Mouse (Mus musculus) kidney, postnatal 0 days (tissue): ENCODE results near the gene Kcnb1. TPM values are rescaled to one million over a fixed set of nuclear protein-coding genes. Genes with fewer than 3 reads are reported as not detected.

Experiments used
- ATAC-seq: fragments of 200-750 bp; cut with Nextera tagmentation; replicated peaks from 2 replicates; pipeline ENCODE4 v1.8.0; 2017; ENCODE audit warnings: low read depth, moderate number of reproducible peaks, moderate TSS enrichment, moderate library complexity; ENCODE audit not compliant: low FRiP score
- DNase-seq: peaks from one replicate; pipeline ENCODE4 v3.0.0-alpha.2; 2016; ENCODE audit warnings: low spot score
- H3K27ac ChIP-seq: fragments of 300-500 bp; sonication (generic); 2 replicates; pipeline ENCODE4 v1.5.1; 2014; ENCODE audit warnings: mild to moderate bottlenecking
- H3K27me3 ChIP-seq: fragments of 300-500 bp; sonication (generic); 2 replicates; pipeline ENCODE4 v1.6.1; 2014; ENCODE audit warnings: low read length, mixed read lengths; ENCODE audit not compliant: insufficient read depth
- H3K36me3 ChIP-seq: fragments of 300-500 bp; sonication (generic); 2 replicates; pipeline ENCODE4 v1.6.1; 2014; ENCODE audit warnings: low read length, mixed read lengths; ENCODE audit not compliant: insufficient read depth
- H3K4me1 ChIP-seq: fragments of 300-500 bp; sonication (generic); replicated peaks from 2 replicates; pipeline ENCODE4 v1.6.1; 2014; ENCODE audit warnings: antibody characterized with exemption, low read length, mixed read lengths; ENCODE audit not compliant: insufficient read depth
- H3K4me2 ChIP-seq: fragments of 300-500 bp; sonication (generic); 2 replicates; pipeline ENCODE4 v1.6.1; 2014; ENCODE audit warnings: mild to moderate bottlenecking, low read length, moderate library complexity, mixed read lengths
- H3K4me3 ChIP-seq: fragments of 300-500 bp; sonication (generic); replicated peaks from 2 replicates; pipeline ENCODE4 v1.5.1; 2014; ENCODE audit warnings: low read depth, low read length
- H3K9ac ChIP-seq: fragments of 300-500 bp; sonication (generic); 2 replicates; pipeline ENCODE4 v1.6.1; 2014; ENCODE audit warnings: low read depth, low read length
- H3K9me3 ChIP-seq: fragments of 300-500 bp; sonication (generic); replicated peaks from 2 replicates; pipeline ENCODE4 v1.6.1; 2016; ENCODE audit warnings: low read length, inconsistent platforms, mixed read lengths
- CTCF ChIP-seq: IDR thresholded peaks from 2 replicates; pipeline ENCODE4 v1.5.1; 2016; ENCODE audit warnings: antibody characterized with exemption, low read depth, mild to moderate bottlenecking, moderate library complexity
- WGBS: fragments of 180-500 bp; shearing (Covaris S2); extraction: QIAGEN DNeasy Blood & Tissue Kit; methylation state at CpG from one replicate; pipeline ENCODE4 v1.1.7; 2014; 5-methylcytosine and 5-hydroxymethylcytosine counted together
- polyA plus RNA-seq: library from polyadenylated mRNA; unstranded; fragments of >200 nt; fragmentation: Nextera tagmentation; extraction: Ambion mirVana; gene quantifications from 2 replicates; pipeline ENCODE4 v1.2.1, GENCODE M21; 2015

The Kcnb1 gene
- polyA plus RNA-seq, 1 experiment from 2014 or later, result 1.4 TPM

GRCm38 (mm10) chr2:167163134-167163533, 26.8 kb downstream of the Kcnb1 start:
- no peak overlapping the region for H3K4me3 ChIP-seq
- no peak overlapping the region for H3K27ac ChIP-seq
- H3K9ac ChIP-seq, result no peak overlapping the region
- H3K4me2 ChIP-seq, result no peak overlapping the region
- no peaks in the 10 kb centered on the region for H3K9me3 ChIP-seq
- H3K27me3 ChIP-seq, result no peaks in the 10 kb centered on the region
- no peak for TF ChIP-seq CTCF
- H3K36me3 ChIP-seq, result no peaks in the 10 kb centered on the region
- ATAC-seq (no peak), DNase-seq (no peak)
- WGBS, result 65% methylated on average over 10 of the region's 10 CpGs
- no peaks in the 10 kb centered on the region; the same call in 1 of the 2 replicates for H3K4me1 ChIP-seq

DNA sequence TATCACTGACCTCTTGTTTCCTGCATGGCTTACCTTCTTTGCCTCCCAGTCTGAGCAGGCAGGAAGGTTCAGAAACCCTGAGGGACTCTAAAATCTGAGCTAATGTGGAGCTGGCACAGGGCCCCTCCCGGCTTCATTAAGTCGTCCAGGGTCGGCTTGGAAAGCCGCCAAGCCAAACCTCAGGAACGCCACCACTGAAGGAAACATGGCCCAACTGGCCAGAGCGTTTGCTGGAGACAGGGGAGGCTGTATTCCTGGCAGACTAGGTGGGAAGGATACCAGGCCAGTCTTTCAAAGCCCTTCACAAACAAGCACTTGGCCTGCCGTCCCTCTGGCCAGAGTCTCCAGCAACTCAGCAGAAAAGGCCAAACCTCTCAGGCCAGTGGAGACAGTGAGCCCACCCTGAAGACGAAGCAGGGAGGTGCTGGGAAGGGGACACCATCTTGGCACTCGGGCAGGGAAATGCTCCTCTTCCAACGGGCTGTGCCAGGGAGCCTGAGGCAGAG, 27.4 kb downstream of the Kcnb1 start:
- H3K27me3 ChIP-seq, result no peaks in the 10 kb centered on the region
- no peak overlapping the region for H3K4me3 ChIP-seq
- H3K4me1 ChIP-seq, result no peaks in the 10 kb centered on the region; the same call in 1 of the 2 replicates
- H3K27ac ChIP-seq, result no peak overlapping the region
- H3K9ac ChIP-seq, result no peak overlapping the region
- no peaks in the 10 kb centered on the region for H3K9me3 ChIP-seq
- no peaks in the 10 kb centered on the region for H3K36me3 ChIP-seq
- no peak for ATAC-seq
- TF ChIP-seq CTCF, result no peak
- 38% methylated on average over 10 of the region's 10 CpGs for WGBS
- no peak overlapping the region for H3K4me2 ChIP-seq
- DNase-seq, result peak; percentile 49

- H3K27ac ChIP-seq, result no peak overlapping the region
- H3K36me3 ChIP-seq, result no peaks in the 10 kb centered on the region
- H3K9me3 ChIP-seq, result no peaks in the 10 kb centered on the region
- DNase-seq (no peak), ATAC-seq (no peak)
- no peak for TF ChIP-seq CTCF
- H3K4me3 ChIP-seq, result no peak overlapping the region
- H3K27me3 ChIP-seq, result no peaks in the 10 kb centered on the region
- H3K9ac ChIP-seq, result no peak overlapping the region
- H3K4me1 ChIP-seq, result peaks cover 6% of the 10 kb centered on the region; the same call in 1 of the 2 replicates
- no peak overlapping the region for H3K4me2 ChIP-seq
- 95% methylated on average over 4 of the region's 4 CpGs for WGBS
These were observed 30.2 kb downstream of the Kcnb1 start for GRCm38 (mm10) chr2:167159721-167160120.

DNA sequence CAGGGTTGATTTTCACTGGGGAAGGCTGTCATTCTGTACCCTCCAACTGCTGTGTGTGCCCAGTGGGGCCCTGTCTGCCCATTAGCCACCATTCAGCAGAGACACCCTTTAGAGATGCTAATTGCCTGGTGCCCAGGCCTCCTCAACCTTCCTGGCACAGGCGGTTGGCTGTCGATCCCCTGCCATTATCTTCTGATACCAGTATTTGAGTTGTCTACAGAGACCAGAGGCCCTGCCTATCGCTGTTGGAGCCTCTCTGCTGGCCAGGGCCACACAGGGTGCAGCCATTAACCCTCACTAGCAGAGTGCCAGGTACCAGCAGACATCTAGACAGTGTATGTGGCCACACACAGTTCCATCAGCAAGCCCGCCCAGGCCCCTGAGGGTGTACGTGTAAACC, 31.2 kb downstream of the Kcnb1 start:
- Histone ChIP-seq H3K4me2 (no peak overlapping the region), H3K4me1 (peaks cover 6% of the 10 kb centered on the region; the same call in 1 of the 2 replicates), H3K36me3 (no peaks in the 10 kb centered on the region), H3K27ac (no peak overlapping the region), H3K9me3 (no peaks in the 10 kb centered on the region), H3K27me3 (no peaks in the 10 kb centered on the region), H3K4me3 (no peak overlapping the region), H3K9ac (no peak overlapping the region)
- ATAC-seq (no peak), DNase-seq (no peak)
- no peak for TF ChIP-seq CTCF
- 91% methylated on average over 5 of the region's 5 CpGs for WGBS

DNA sequence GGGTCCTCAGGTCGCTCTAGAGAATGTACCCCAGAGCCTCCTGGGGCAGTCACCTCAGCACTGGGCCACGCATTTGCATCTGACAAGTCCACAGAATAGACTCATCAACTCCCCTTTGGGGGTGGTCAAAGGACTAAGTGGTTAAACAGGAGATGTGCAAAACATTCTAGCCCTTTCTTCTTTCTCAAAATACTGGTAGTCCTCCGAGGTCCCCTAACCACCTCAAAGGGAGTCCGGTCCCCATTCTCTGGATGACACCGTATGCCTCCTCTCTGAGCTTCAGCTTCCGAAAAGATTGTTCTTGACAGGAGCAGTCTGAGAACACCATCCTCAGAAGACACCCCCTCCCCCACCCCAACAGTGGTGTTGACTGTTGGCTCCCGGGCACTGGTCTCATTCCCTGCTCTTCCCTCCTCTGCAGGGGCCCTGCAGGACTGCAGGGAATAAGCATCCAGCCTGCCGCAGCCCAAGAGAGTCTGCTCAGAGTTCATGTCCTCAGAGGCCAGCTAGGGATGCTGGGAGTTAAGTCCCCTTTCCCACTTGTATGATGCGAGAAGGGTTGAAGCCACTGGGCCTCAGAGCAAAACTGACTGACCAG, 33.7 kb downstream of the Kcnb1 start:
- Histone ChIP-seq H3K27ac (no peak overlapping the region), H3K9ac (no peak overlapping the region), H3K4me3 (no peak overlapping the region), H3K4me1 (peaks cover 6% of the 10 kb centered on the region; the same call in 1 of the 2 replicates), H3K36me3 (no peaks in the 10 kb centered on the region), H3K27me3 (no peaks in the 10 kb centered on the region), H3K9me3 (no peaks in the 10 kb centered on the region), H3K4me2 (no peak overlapping the region)
- 45% methylated on average over 9 of the region's 9 CpGs for WGBS
- ATAC-seq, result no peak
- TF ChIP-seq CTCF, result peak; percentile 2; the same call in 1 of the 2 replicates
- DNase-seq, result no peak

- Histone ChIP-seq H3K4me3 (no peak overlapping the region), H3K4me2 (no peak overlapping the region), H3K4me1 (peaks cover 6% of the 10 kb centered on the region; the same call in 1 of the 2 replicates), H3K9ac (no peak overlapping the region), H3K36me3 (no peaks in the 10 kb centered on the region), H3K27ac (no peak overlapping the region), H3K9me3 (no peaks in the 10 kb centered on the region), H3K27me3 (no peaks in the 10 kb centered on the region)
- DNase-seq (no peak), ATAC-seq (0 out of 2 replicates have a peak, but pooled peaks have one; percentile 12)
- no peak for TF ChIP-seq CTCF
- 59% methylated on average over 4 of the region's 4 CpGs for WGBS
These were observed 34.4 kb downstream of the Kcnb1 start for GRCm38 (mm10) chr2:167155541-167155973.

DNA sequence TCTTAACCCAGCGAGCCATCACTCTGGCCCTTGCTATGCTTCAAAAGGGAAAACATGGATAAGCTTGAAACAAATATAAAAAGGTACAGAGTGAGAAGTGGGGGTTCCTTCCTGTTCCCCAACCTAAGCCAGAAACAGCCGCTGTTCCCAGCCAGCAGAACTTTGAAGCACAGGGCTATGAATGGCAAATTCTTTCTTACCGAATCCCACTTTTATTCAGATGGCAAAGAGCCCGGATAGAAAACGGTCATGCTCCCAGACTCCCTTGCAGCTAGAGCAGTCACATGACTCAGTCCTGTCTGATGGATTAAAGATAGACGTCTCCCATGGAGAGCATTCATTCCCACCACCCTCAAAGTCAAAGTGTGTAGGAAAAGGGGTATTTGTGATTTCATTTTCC, 39.1 kb downstream of the Kcnb1 start:
- no peak for TF ChIP-seq CTCF
- H3K9me3 ChIP-seq, result no peaks in the 10 kb centered on the region
- DNase-seq, result no peak
- peaks cover 6% of the 10 kb centered on the region; the same call in 1 of the 2 replicates for H3K4me1 ChIP-seq
- no peak for ATAC-seq
- H3K27me3 ChIP-seq, result no peaks in the 10 kb centered on the region
- WGBS, result 92% methylated on average over 6 of the region's 6 CpGs
- no peak overlapping the region for H3K9ac ChIP-seq
- no peak overlapping the region for H3K4me2 ChIP-seq
- no peak overlapping the region for H3K4me3 ChIP-seq
- H3K27ac ChIP-seq, result no peak overlapping the region
- H3K36me3 ChIP-seq, result no peaks in the 10 kb centered on the region
